In the genomic region with DNA sequence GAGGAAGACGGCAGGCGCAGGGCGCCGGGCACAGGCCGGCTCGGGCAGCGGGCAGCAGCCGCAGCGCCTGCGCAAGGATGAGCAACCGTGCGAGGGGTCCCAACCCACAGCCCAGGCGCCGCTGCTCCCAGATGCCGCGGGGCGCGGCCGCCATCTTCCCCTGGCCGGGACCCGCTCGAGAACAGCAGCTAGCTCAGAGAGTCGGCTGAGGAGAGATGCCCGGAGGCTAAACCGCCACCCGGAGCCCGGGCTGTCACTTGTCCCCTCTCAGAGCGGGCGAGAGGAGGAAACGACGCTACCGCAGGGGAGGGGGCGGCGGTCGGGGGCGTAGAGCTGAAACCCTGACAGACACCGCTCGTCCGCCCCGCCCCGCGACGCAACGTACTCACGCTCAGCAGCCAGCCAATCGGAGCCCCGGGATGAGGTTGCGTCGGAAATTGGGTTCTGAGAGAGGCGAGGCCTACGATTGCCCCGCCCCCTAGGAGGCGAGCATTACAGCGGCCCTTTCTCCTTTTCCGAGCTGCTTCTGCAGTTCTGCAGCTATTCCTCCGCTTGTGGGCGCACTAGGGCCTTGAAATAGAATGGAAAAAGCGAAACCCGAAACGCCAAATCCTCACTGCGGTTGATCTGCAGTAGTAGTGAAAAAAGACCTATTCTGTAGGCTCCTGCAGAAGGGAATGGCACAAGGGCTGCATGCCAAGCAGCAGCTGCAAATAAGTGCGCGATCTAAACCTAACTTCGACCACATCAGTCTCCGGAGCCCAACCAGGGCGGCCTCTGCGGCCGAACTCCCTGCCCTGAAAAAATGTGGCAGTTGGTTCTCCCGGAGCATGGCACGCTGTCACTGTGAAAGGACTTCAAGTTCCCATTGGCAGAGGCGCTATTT, we compare ENCODE assay signal across 8 mouse cellular contexts. TPM values are rescaled to one million over a fixed set of nuclear protein-coding genes. Genes with fewer than 3 reads are reported as not detected.
A peak's percentile ranks its signal among the peaks of the same experiment; 100 is the strongest.
DNase-seq lines count a peak whose midpoint lies in the region; ATAC-seq lines count a peak whose summit lies in the region.

TSS of gene Lrig2 (minus strand) at position 381 of the 886 bp plus-strand sequence.

- under 1% methylated on average over 64 of the region's 71 CpGs for WGBS in heart, embryonic 13.5 days
- under 1% methylated on average over 70 of the region's 71 CpGs for WGBS in liver, embryonic 12.5 days (ENCODE audit: insufficient replicate concordance)
- under 1% methylated on average over 66 of the region's 71 CpGs for WGBS in stomach, embryonic 15.5 days

- peak within 1 kb of the TSS; percentile 57 for H3K27ac ChIP-seq in brown adipose tissue, adult 24 weeks (replicated peaks; ENCODE audit: low read depth, low read length)
- peak within 1 kb of the TSS; percentile 97 for H3K27ac ChIP-seq in heart, embryonic 13.5 days (replicated peaks)
- peak within 1 kb of the TSS; percentile 93 for H3K27ac ChIP-seq in liver, embryonic 12.5 days
- peak within 1 kb of the TSS; percentile 94 for H3K27ac ChIP-seq in stomach, embryonic 15.5 days

- peak within 1 kb of the TSS; percentile 95 for H3K9ac ChIP-seq in heart, embryonic 13.5 days
- H3K9ac ChIP-seq in liver, embryonic 12.5 days = peak within 1 kb of the TSS; percentile 93
- H3K9ac ChIP-seq in stomach, embryonic 15.5 days = peak within 1 kb of the TSS; percentile 82

- H3K4me1 ChIP-seq in brown adipose tissue, adult 24 weeks (ENCODE audit: control insufficient read depth, insufficient read depth, insufficient read length, low read length) = peaks cover 4% of the 10 kb centered on the region
- H3K4me1 ChIP-seq in heart, embryonic 13.5 days = peaks cover 31% of the 10 kb centered on the region
- peaks cover 33% of the 10 kb centered on the region for H3K4me1 ChIP-seq in liver, embryonic 12.5 days
- H3K4me1 ChIP-seq in stomach, embryonic 15.5 days = no peaks in the 10 kb centered on the region; the same call in 1 of the 2 replicates

- no peaks in the 10 kb centered on the region for H3K9me3 ChIP-seq in heart, embryonic 13.5 days
- no peaks in the 10 kb centered on the region for H3K9me3 ChIP-seq in liver, embryonic 12.5 days (replicated peaks)
- H3K9me3 ChIP-seq in stomach, embryonic 15.5 days = no peaks in the 10 kb centered on the region

- ATAC-seq in heart, embryonic 13.5 days (ENCODE audit: extremely low read depth, insufficient number of reproducible peaks, low FRiP score, low TSS enrichment) = peak; percentile 98
- peak; percentile 98 for ATAC-seq in liver, embryonic 12.5 days
- peak; percentile 99 for ATAC-seq in stomach, embryonic 15.5 days (ENCODE audit: insufficient read depth, low FRiP score, low read depth)

- H3K4me2 ChIP-seq in heart, embryonic 13.5 days = peak within 1 kb of the TSS; percentile 80
- peak within 1 kb of the TSS; percentile 82 for H3K4me2 ChIP-seq in liver, embryonic 12.5 days
- H3K4me2 ChIP-seq in stomach, embryonic 15.5 days = peak within 1 kb of the TSS; percentile 80

- peak within 1 kb of the TSS; percentile 83 for H3K4me3 ChIP-seq in brown adipose tissue, adult 24 weeks (ENCODE audit: insufficient read depth, low read depth, low read length)
- peak within 1 kb of the TSS; percentile 91 for H3K4me3 ChIP-seq in heart, embryonic 13.5 days
- peak within 1 kb of the TSS; percentile 98 for H3K4me3 ChIP-seq in liver, embryonic 12.5 days
- peak within 1 kb of the TSS; percentile 94 for H3K4me3 ChIP-seq in stomach, embryonic 15.5 days (replicated peaks)

- peak; percentile 100 for DNase-seq in CD4-positive, CD25-positive, alpha-beta regulatory T cell, adult 2 months (ENCODE audit: low read depth, low spot score)
- DNase-seq in fat pad, adult 2 months (ENCODE audit: extremely low read depth, low read depth, low spot score) = peak; percentile 76
- peak; percentile 99 for DNase-seq in kidney, postnatal 10 days
- DNase-seq in natural killer cell, adult 2 months (ENCODE audit: low spot score in 2 of 2) = peak; percentile 97 to 98

- no peaks in the 10 kb centered on the region for H3K27me3 ChIP-seq in heart, embryonic 13.5 days (replicated peaks)
- H3K27me3 ChIP-seq in liver, embryonic 12.5 days (replicated peaks) = no peaks in the 10 kb centered on the region
- no peaks in the 10 kb centered on the region for H3K27me3 ChIP-seq in stomach, embryonic 15.5 days (replicated peaks)

- no peaks in the 10 kb centered on the region for H3K36me3 ChIP-seq in heart, embryonic 13.5 days
- no peaks in the 10 kb centered on the region for H3K36me3 ChIP-seq in liver, embryonic 12.5 days
- no peaks in the 10 kb centered on the region for H3K36me3 ChIP-seq in stomach, embryonic 15.5 days

RNA-seq across cellular contexts. Expression of gene Lrig2, which starts in this region (rescaled TPM):
- polyA plus RNA-seq in brown adipose tissue, adult 24 weeks (2012; ENCODE audit: insufficient read depth, insufficient read length, missing spikeins) = 4.3 and 5.5 TPM in 2 replicates
- polyA plus RNA-seq in heart, embryonic 13.5 days (2015; fragmentation: Nextera tagmentation; extraction: Ambion mirVana) = 10.5 and 11.4 TPM in 2 replicates
- polyA plus RNA-seq in liver, embryonic 12.5 days (2016; fragmentation: Nextera tagmentation; extraction: Ambion mirVana) = 5.4 and 6.8 TPM in 2 replicates
- polyA plus RNA-seq in stomach, embryonic 15.5 days (2015; fragmentation: Nextera tagmentation; extraction: Ambion mirVana) = 14.8 and 16.3 TPM in 2 replicates

Comparison
In these comparisons a context has a peak if more than half of its experiments do, and no peak if none do; other contexts are left out.
1. Peak in every context shown above with its lines: DNase-seq, ATAC-seq, H3K4me3 ChIP-seq and H3K27ac ChIP-seq.